Comparison of ENCODE assay signal across 7 mouse cellular contexts in genomic region chr8:106226589-106226988, GRCm38 (mm10). TPM values are rescaled to one million over a fixed set of nuclear protein-coding genes. Genes with fewer than 3 reads are reported as not detected.
DNase-seq lines count a peak whose midpoint lies in the region; ATAC-seq and TF ChIP-seq lines count a peak whose summit lies in the region.

No protein-coding gene starts in this region.

- no peak for TF ChIP-seq EP300 in ES-Bruce4 (IDR thresholded peaks at IDR 0.05; ENCODE audit: insufficient read depth, low read depth, low read length)

- H3K4me2 ChIP-seq in midbrain, postnatal 0 days (ENCODE audit: low read depth, low read length, poor library complexity, severe bottlenecking) = no peak overlapping the region

- no peak for ATAC-seq in midbrain, postnatal 0 days (ENCODE audit: low FRiP score)

- H3K9ac ChIP-seq in ES-Bruce4 (ENCODE audit: low read depth, poor library complexity, severe bottlenecking) = no peak overlapping the region
- no peak overlapping the region for H3K9ac ChIP-seq in midbrain, postnatal 0 days (replicated peaks; ENCODE audit: low read length, poor library complexity, severe bottlenecking)

- no peaks in the 10 kb centered on the region for H3K9me3 ChIP-seq in ES-Bruce4 (replicated peaks; ENCODE audit: control insufficient read depth, insufficient read depth, low read length, poor library complexity, severe bottlenecking)
- no peaks in the 10 kb centered on the region for H3K9me3 ChIP-seq in midbrain, postnatal 0 days (ENCODE audit: low read length)

- 39% methylated on average over 9 of the region's 9 CpGs for WGBS in midbrain, postnatal 0 days

- no peaks in the 10 kb centered on the region for H3K27me3 ChIP-seq in ES-Bruce4 (ENCODE audit: control insufficient read depth, insufficient read depth, low read length, poor library complexity, severe bottlenecking)
- no peaks in the 10 kb centered on the region for H3K27me3 ChIP-seq in midbrain, postnatal 0 days (ENCODE audit: insufficient read depth, low read length)

- no peak for TF ChIP-seq POLR2A in ES-Bruce4 (IDR thresholded peaks at IDR 0.05; ENCODE audit: insufficient read depth, low read length)

- H3K36me3 ChIP-seq in ES-Bruce4 (ENCODE audit: control insufficient read depth, insufficient read depth, low read length, poor library complexity, severe bottlenecking) = peaks cover 80% of the 10 kb centered on the region
- H3K36me3 ChIP-seq in midbrain, postnatal 0 days (ENCODE audit: insufficient read depth, low read length) = peaks cover 44% of the 10 kb centered on the region

- DNase-seq in layer of hippocampus, adult 9-10 months (ENCODE audit: low spot score) = peak; percentile 32
- no peak for DNase-seq in layer of hippocampus, adult 8-10 months (ENCODE audit: low spot score in 2 of 2)
- peak; percentile 67 for DNase-seq in adrenal gland, postnatal 10 days
- DNase-seq in embryo, embryonic 11.5 days (ENCODE audit: low read depth, low spot score) = peak; percentile 41
- peak; percentile 39 to 82 for DNase-seq in kidney, postnatal 36 days
- DNase-seq in midbrain, postnatal 0 days (ENCODE audit: low spot score) = peak; percentile 66

- no peaks in the 10 kb centered on the region for H3K4me1 ChIP-seq in ES-Bruce4 (ENCODE audit: control insufficient read depth, insufficient read depth, low read length)
- no peaks in the 10 kb centered on the region for H3K4me1 ChIP-seq in midbrain, postnatal 0 days (ENCODE audit: insufficient read depth, low read length)

- H3K4me3 ChIP-seq in ES-Bruce4 (ENCODE audit: low read depth, low read length) = no peak overlapping the region
- no peak overlapping the region for H3K4me3 ChIP-seq in midbrain, postnatal 0 days (ENCODE audit: low read depth, low read length)

- H3K27ac ChIP-seq in ES-Bruce4 (ENCODE audit: insufficient read depth, low read length) = no peak overlapping the region
- H3K27ac ChIP-seq in midbrain, postnatal 0 days (ENCODE audit: low read depth, low read length) = no peak overlapping the region

- TF ChIP-seq CTCF in ES-Bruce4 (IDR thresholded peaks at IDR 0.05; ENCODE audit: low read depth, low read length) = peak; percentile 23
- TF ChIP-seq CTCF in midbrain, postnatal 0 days (IDR thresholded peaks at IDR 0.05) = peak; percentile 88

RNA-seq across cellular contexts. Expression of gene Prmt7, which starts 15.9 kb away (rescaled TPM):
- total RNA-seq in layer of hippocampus, adult 8-10 months (2022) = 10 to 100 TPM; 32.8 to 43.7 (median 36.4) TPM
- 88.7 and 107 TPM in 2 replicates for polyA plus RNA-seq in ES-Bruce4 (2011; ENCODE audit: insufficient read depth, insufficient read length, low read depth, missing spikeins)
- total RNA-seq in adrenal gland, postnatal 10 days (2021) = 10 to 100 TPM; 24.1 to 31.3 TPM
- 60.0 and 71.6 TPM in 2 replicates for total RNA-seq in midbrain, postnatal 0 days (2014; rRNA removed)
- polyA plus RNA-seq in midbrain, postnatal 0 days (2015; fragmentation: Nextera tagmentation; extraction: Ambion mirVana) = 51.9 and 58.3 TPM in 2 replicates

RNA-seq across cellular contexts. Expression of gene Slc7a6os, which starts 15.9 kb away (rescaled TPM):
- total RNA-seq in layer of hippocampus, adult 8-10 months (2022) = 10 to 100 TPM; 22.2 to 29.7 (median 26.8) TPM
- 45.1 and 50.3 TPM in 2 replicates for polyA plus RNA-seq in ES-Bruce4 (2011; ENCODE audit: insufficient read depth, insufficient read length, low read depth, missing spikeins)
- total RNA-seq in adrenal gland, postnatal 10 days (2021) = 10 to 100 TPM; 21.9 to 26.4 TPM
- 40.5 and 53.3 TPM in 2 replicates for total RNA-seq in midbrain, postnatal 0 days (2014; rRNA removed)
- polyA plus RNA-seq in midbrain, postnatal 0 days (2015; fragmentation: Nextera tagmentation; extraction: Ambion mirVana) = 33.8 and 35.2 TPM in 2 replicates

RNA-seq across cellular contexts. Expression of gene Slc7a6, which starts 57.9 kb away (rescaled TPM):
- total RNA-seq in layer of hippocampus, adult 8-10 months (2022) = 10 to 100 TPM; 22.3 to 31.9 (median 27.5) TPM
- 75.7 and 82.1 TPM in 2 replicates for polyA plus RNA-seq in ES-Bruce4 (2011; ENCODE audit: insufficient read depth, insufficient read length, low read depth, missing spikeins)
- total RNA-seq in adrenal gland, postnatal 10 days (2021) = 10 to 100 TPM; 28.2 to 28.7 TPM
- total RNA-seq in midbrain, postnatal 0 days (2014; rRNA removed) = 37.1 and 44.3 TPM in 2 replicates
- 40.2 and 41.7 TPM in 2 replicates for polyA plus RNA-seq in midbrain, postnatal 0 days (2015; fragmentation: Nextera tagmentation; extraction: Ambion mirVana)

Comparison
In these comparisons a context has a peak if more than half of its experiments do, and no peak if none do; other contexts are left out.
1. DNase-seq: peak in layer of hippocampus, adult 9-10 months (single experiment), adrenal gland, postnatal 10 days (single experiment), embryo, embryonic 11.5 days (single experiment), kidney, postnatal 36 days (2 of 2) and midbrain, postnatal 0 days (single experiment); none in layer of hippocampus, adult 8-10 months (0 of 2).